Mouse (Mus musculus): ENCODE results near the gene Cmtm4.

Cmtm4 gene

GRCm38 (mm10) chr8:104395703-104396357, at the start of gene Cmtm4:
Gene Cmtm4 (minus strand): TSS chr8:104395807.
- 3% methylated on average over 45 of the region's 54 CpGs for WGBS

GRCm38 (mm10) chr8:104445248-104445647, 49.6 kb upstream of the Cmtm4 start:
- WGBS: 27% methylated on average over 6 of the region's 6 CpGs

GRCm38 (mm10) chr8:104443125-104443679, 47.6 kb upstream of the Cmtm4 start:
- 61% methylated on average over 7 of the region's 7 CpGs for WGBS

DNA sequence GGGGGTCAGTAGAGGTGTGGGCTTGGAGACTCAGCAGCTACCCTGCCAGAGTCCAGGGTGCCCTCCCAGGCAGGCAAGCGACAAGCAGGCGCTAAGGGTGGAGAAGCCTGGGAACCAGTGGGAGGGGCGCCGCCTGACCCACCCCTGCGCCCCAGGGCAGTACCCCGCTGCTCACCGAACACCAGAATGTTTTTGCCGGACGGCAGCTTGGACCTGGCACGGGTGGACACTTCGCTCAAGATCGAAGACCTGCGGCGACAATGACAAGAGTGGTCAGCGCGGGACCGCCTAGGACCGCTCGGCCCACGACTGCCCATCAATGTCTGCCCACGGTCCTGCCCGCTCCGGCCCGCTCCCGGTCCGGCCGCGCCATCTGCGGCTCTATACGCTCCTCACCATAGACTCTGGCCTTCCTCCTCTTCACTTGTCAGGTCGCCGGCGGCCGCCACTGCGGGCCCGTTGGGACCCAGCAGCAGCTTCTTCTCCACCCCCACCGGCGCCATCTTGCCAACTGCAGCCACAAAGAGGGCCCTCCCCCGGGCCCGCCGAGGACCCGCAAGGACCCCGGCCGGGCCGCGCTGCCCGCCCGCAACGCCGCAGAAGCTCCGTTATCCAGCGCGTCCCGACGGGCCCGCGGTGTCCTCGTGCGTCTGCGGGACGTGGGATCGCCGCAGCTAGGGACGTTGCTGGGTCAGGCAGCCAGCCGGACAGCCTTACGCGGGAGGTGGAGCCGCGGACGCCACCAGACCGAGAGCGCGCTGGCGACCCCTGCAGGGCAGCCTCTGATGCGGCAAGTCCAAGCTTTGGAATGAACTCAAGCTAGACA, 46.9 kb upstream of the Cmtm4 start, which contains the start of gene Dync1li2:
TSS of gene Dync1li2 (minus strand) at position 749 of the 826 bp plus-strand sequence.
- WGBS: under 1% methylated on average over 75 of the region's 75 CpGs

- WGBS: 25% methylated on average over 7 of the region's 7 CpGs
Measured at GRCm38 (mm10) chr8:104441613-104442012, 46.0 kb upstream of the Cmtm4 start.

GRCm38 (mm10) chr8:104439461-104439860, 43.9 kb upstream of the Cmtm4 start:
- WGBS: 87% methylated on average over 8 of the region's 8 CpGs

- 71% methylated on average over 13 of the region's 13 CpGs for WGBS
Measured at GRCm38 (mm10) chr8:104437494-104438135, 42.0 kb upstream of the Cmtm4 start.

DNA sequence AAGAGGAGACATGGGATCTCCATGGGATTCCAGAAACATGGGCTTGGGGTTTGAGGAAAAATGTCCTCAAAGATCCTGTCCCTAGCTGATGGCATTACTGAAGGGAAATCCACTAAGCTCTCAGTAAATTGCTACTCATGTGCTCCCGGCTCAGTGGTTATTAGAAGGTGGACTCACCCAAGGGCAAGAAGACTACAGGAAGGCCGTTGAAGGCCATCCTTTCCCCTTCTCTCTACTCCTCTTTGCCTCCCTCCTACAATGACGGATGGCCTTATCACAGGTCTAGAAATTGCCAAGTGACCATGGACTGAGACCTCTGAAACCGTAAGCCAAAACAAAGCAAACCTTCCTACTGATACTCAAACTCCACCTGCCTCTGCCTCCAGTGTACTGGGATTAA, 41.0 kb upstream of the Cmtm4 start:
- 76% methylated on average over 4 of the region's 4 CpGs for WGBS

DNA sequence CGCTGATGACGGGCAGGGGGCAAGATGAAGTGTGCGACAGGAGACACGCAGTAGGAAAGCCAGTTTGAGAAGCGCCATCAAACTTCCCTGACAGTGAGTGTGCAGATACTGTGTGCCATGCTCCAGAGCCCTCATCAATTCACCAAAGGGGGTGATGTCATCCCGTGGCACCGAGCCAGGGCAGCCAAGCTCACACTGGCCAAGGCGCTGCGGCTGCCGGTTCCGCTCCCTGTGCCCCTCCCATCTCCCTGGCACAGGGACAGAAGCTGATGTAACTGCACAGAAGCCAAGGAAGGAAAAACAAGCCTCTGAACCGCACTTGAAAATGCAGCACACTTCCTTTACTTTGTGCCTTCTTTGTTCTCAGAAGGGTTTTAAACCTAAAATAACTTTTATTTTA, 40.4 kb upstream of the Cmtm4 start:
- 4% methylated on average over 12 of the region's 12 CpGs for WGBS

GRCm38 (mm10) chr8:104434826-104435354, 39.3 kb upstream of the Cmtm4 start:
- 42% methylated on average over 18 of the region's 18 CpGs for WGBS

DNA sequence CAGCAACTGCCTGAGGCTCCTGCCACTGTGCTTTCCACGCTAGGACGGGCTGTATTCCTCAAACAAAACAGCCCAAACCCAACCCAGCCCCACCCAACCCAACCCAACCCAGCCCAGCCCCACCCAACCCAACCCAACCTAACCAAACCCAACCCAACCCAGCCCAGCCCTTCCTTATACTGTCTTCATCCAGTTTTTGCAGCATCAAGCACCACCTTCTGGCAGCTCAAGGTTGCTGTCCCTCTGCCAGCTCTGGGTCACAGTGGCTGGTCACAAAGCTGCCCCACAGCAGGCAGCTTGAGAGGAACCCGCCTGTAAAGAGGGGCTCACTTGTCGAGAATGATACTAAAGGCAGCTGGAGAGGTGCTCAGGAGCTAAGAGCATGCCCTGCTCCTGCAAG, 38.7 kb upstream of the Cmtm4 start:
- 50% methylated on average over 4 of the region's 4 CpGs for WGBS

GRCm38 (mm10) chr8:104433191-104433842, 37.7 kb upstream of the Cmtm4 start:
- WGBS: 83% methylated on average over 5 of the region's 5 CpGs

DNA sequence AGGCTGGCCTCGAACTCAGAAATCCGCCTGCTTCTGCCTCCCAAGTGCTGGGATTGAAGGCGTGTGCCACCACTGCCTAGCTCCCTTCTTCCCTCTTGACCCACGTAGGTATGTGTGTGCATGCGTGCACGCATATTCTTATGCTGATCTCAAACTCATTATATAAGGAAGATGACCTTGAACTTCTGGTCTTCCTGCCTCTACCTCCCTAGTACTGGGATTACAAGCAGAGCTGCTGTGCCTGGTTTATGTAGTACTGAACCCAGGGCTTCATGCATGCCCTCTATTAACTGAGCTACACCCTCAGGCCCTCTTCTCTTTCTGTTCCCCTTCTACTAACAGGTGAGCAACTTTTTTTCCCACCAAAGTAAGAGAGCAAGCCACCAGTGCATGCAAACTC, 37.0 kb upstream of the Cmtm4 start:
- 94% methylated on average over 6 of the region's 6 CpGs for WGBS

DNA sequence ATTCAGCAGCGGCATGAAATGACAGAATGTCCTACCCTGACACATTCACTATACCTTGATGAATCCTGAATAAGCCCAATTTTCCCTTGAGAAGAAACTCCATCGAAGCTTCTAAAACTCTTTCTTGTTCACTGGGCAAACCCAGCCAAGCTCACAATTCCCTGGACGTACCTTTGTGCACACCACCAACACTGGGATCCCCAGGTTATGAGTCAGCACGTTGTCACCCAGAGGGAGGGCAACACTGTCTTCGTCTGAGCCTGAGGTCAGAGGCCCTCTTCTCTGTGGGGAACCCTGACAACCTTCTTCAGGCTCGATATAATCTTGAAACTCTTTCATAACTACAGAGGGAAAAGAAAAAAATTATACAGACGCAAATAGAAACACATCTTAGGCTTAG, 34.6 kb upstream of the Cmtm4 start:
- 65% methylated on average over 7 of the region's 7 CpGs for WGBS

DNA sequence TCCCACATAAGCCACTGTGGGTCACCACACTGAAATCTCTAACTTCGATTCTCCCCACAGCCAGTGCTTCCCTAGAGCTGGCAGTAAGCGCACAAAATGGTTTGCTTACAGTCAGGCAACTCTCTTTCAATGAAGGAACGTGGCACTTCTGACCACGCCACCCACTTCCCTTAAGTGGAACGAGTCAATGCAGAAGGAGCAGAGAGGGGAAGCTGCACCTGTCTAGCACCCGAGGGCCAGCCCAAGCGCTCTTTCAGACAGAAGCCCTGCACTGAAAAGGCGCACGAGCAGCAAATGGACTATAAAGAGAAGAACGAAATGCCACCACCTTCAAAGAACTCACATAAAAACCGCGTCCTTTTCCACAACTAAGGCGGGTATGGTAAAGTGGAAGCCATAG, 32.1 kb upstream of the Cmtm4 start:
- 62% methylated on average over 13 of the region's 13 CpGs for WGBS

DNA sequence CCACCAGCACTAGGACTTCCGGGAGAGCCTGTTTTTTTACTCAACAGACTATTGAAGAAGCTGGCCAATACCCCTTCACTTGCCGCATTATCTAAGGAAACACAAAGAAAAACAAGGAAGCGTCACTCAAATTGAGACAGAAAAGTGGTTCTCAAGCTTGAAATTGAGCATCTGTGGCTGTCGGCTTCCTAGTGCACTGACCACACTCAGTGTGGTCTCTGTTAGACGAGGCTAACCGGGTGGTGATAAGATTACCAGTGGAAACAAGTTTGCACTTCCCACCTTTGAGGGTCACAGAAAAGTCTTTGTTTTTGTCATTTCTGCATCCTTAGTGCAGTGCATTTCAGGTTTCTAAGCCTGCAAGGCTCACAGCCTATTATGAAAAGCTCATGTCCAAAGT, 26.7 kb upstream of the Cmtm4 start:
- 74% methylated on average over 6 of the region's 6 CpGs for WGBS

DNA sequence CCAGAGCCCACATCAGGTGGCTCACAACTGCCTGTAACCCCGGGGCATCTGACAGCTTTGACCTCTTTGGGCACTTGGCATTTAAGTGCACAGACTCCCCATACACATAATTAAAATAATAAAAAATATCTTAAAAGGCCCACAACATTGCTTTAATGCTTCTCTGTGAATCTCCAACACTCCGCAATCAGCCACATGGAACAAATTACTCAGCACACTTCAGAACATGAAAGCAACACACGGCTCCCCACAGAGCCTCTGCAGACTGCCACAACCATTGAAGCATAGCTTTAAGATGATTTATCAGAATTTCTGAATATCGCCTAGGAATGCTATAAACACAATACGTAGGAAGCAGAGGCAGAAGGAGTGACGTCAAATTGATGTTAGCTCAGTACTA, 20.4 kb upstream of the Cmtm4 start:
- 72% methylated on average over 6 of the region's 6 CpGs for WGBS

GRCm38 (mm10) chr8:104414204-104414603, 18.6 kb upstream of the Cmtm4 start:
- 57% methylated on average over 3 of the region's 3 CpGs for WGBS

DNA sequence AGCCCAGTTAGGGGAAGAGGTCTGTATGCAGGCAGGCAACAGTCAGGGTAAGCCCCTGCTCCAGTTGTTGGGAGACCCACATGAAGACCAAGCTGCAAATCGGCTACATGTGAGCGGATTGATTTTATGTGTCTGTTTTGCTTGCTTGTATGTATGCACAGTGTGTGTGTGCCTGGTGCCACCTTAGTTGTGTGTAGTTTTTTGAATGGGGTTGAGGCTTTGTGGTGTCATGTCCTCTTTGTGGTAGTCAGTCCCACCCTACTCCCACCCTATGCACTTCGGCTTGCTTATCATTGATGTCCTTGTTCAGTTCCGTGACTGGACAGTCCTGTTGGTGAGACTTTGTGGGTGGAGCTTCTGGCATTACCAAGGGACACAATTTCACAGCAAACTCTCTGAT, 18.2 kb upstream of the Cmtm4 start:
- WGBS: 70% methylated on average over 4 of the region's 4 CpGs

GRCm38 (mm10) chr8:104412805-104413532, 17.4 kb upstream of the Cmtm4 start:
- WGBS: 35% methylated on average over 7 of the region's 7 CpGs

- WGBS: 53% methylated on average over 3 of the region's 3 CpGs
Measured at GRCm38 (mm10) chr8:104411972-104412371, 16.4 kb upstream of the Cmtm4 start.
